Mouse (Mus musculus) embryonic fibroblast, embryonic 13.5 days (primary cell): Measurements from ENCODE around the gene Umodl1.

ENCODE experiments used
- CTCF ChIP-seq: IDR thresholded peaks from 2 replicates; pipeline ENCODE4 v1.5.1; 2011; ENCODE audit warnings: mild to moderate bottlenecking, control low read depth, low read length, moderate library complexity, borderline replicate concordance; ENCODE audit not compliant: insufficient read depth
- POLR2A ChIP-seq: IDR thresholded peaks from 2 replicates; pipeline ENCODE4 v1.6.1; 2011; ENCODE audit warnings: low read depth, mild to moderate bottlenecking, control low read depth, low read length, moderate library complexity

GRCm38 (mm10) chr17:30951600-30951999, 2.8 kb upstream of the Umodl1 start:
- no peak for TF ChIP-seq CTCF
- TF ChIP-seq POLR2A = no peak
